Mouse (Mus musculus): ENCODE measurements at regions not wholly inside any gene's neighbourhood (a gene's known extent, or its start where the extent isn't known, plus 50 kb on each side); places are given as distances from the start of the nearest gene placed in this dataset.

DNA sequence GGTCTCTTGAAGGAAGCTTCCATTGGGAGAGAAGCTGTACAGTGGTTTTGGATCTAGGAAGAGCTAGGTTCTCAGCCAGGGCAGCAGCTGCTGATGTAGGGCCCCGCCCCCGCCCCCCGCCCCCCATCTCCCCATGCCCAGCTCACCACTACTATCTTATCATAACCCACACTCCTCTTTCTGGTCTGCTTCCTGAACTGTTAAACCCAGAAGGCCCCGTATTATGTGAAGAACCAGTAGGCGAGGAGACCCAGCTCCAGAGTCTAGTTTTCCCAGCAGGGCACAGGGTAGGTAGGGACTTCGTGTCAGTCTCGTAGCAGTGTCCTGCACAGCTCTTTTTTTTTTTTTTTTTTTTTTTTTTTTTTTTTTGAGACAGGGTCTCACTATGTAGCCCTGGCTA, 75.5 kb upstream of the Klf13 start:
- Histone ChIP-seq H3K27ac (no peak overlapping the region), H3K9ac (replicated peaks; ENCODE audit: low read length) (no peak overlapping the region)
- no peak for ATAC-seq

GRCm38 (mm10) chr7:64013023-64013547, 74.4 kb upstream of the Klf13 start:
- no peak overlapping the region for H3K4me3 ChIP-seq (ENCODE audit: low read length)
- 83% methylated on average over 5 of the region's 5 CpGs for WGBS
- H3K27me3 ChIP-seq (ENCODE audit: insufficient read depth, low read length): no peaks in the 10 kb centered on the region
- no peak overlapping the region for H3K4me2 ChIP-seq (ENCODE audit: low read depth, low read length)
- H3K9me3 ChIP-seq (ENCODE audit: low read length): no peaks in the 10 kb centered on the region
- no peak overlapping the region for H3K9ac ChIP-seq (replicated peaks; ENCODE audit: low read length)
- H3K27ac ChIP-seq: no peak overlapping the region
- no peak for ATAC-seq
- TF ChIP-seq CTCF (IDR thresholded peaks at IDR 0.05; ENCODE audit: low read depth): no peak
- no peak for DNase-seq (ENCODE audit: low spot score)
- H3K36me3 ChIP-seq (ENCODE audit: insufficient read depth, low read length): no peaks in the 10 kb centered on the region
- no peaks in the 10 kb centered on the region for H3K4me1 ChIP-seq (ENCODE audit: insufficient read depth, low read length)

More for the DNA sequence above, 75.5 kb upstream of the Klf13 start:
- no peak overlapping the region for H3K4me2 ChIP-seq (ENCODE audit: low read depth, low read length)
- no peak for DNase-seq (ENCODE audit: low spot score)
- H3K4me3 ChIP-seq (ENCODE audit: low read length): no peak overlapping the region
- H3K36me3 ChIP-seq (ENCODE audit: insufficient read depth, low read length): no peaks in the 10 kb centered on the region
- TF ChIP-seq CTCF (IDR thresholded peaks at IDR 0.05; ENCODE audit: low read depth): no peak
- 85% methylated on average over 7 of the region's 7 CpGs for WGBS
- no peaks in the 10 kb centered on the region for H3K4me1 ChIP-seq (ENCODE audit: insufficient read depth, low read length)
- H3K27me3 ChIP-seq (ENCODE audit: insufficient read depth, low read length): no peaks in the 10 kb centered on the region
- no peaks in the 10 kb centered on the region for H3K9me3 ChIP-seq (ENCODE audit: low read length)

DNA sequence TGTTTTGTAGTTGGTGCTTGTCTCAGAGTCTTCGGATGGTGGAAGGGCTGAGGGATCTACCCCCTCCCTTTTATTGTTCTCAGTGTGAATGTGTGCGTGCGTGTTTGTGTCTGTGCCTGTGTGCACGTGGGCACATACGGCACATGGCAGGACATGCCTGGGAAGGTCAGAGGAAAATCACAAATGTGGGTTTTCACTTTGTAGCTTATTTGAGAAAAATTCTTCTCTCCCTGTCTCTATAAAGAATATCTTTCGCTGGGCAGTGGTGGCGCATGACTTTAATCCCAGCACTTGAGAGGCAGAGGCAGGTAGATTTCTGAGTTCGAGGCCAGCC, 73.5 kb upstream of the Klf13 start:
- Histone ChIP-seq H3K4me2 (ENCODE audit: low read depth, low read length) (no peak overlapping the region), H3K27me3 (ENCODE audit: insufficient read depth, low read length) (no peaks in the 10 kb centered on the region), H3K4me1 (ENCODE audit: insufficient read depth, low read length) (no peaks in the 10 kb centered on the region), H3K9me3 (ENCODE audit: low read length) (no peaks in the 10 kb centered on the region), H3K9ac (replicated peaks; ENCODE audit: low read length) (no peak overlapping the region), H3K4me3 (ENCODE audit: low read length) (no peak overlapping the region), H3K36me3 (ENCODE audit: insufficient read depth, low read length) (no peaks in the 10 kb centered on the region), H3K27ac (no peak overlapping the region)
- ATAC-seq: no peak
- DNase-seq (ENCODE audit: low spot score): no peak
- no peak for TF ChIP-seq CTCF (IDR thresholded peaks at IDR 0.05; ENCODE audit: low read depth)
- 80% methylated on average over 7 of the region's 8 CpGs for WGBS

DNA sequence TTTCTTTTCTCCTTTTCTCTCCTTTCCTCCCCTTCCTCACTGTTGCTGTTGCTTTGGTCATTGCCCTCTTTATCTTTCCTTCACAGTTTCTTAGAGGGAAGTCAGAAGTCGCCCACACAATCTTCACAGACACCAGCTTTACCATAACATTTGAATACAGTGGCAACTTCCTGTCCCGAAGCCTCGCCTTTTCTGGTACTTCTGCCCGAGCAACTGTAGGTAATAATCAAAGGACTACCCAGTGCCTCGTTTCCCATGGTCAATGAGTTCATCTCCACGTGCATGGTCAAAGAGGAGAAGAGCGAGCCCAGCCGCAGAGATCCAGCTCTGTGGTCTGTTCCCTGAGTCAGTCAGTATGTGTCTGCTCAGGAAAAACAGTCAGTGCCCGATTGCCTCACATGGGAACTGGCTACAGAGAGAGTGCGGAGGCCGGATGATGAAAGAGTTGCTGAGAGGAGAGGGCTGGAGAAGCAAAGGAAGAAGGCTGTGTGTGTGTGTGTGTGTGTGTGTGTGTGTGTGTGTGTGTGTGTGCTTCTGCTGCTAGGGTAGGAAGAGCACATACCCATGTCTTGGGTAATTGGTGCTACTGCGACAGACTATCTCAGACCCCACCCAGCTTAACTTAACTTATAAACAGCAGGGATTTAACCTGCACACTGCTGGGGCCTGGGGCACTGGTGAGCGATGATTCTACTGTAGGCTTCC, 73.0 kb upstream of the Klf13 start:
- Histone ChIP-seq H3K9me3 (ENCODE audit: low read length) (no peaks in the 10 kb centered on the region), H3K4me3 (ENCODE audit: low read length) (no peak overlapping the region), H3K27ac (no peak overlapping the region), H3K36me3 (ENCODE audit: insufficient read depth, low read length) (no peaks in the 10 kb centered on the region), H3K9ac (replicated peaks; ENCODE audit: low read length) (no peak overlapping the region), H3K4me2 (ENCODE audit: low read depth, low read length) (no peak overlapping the region), H3K27me3 (ENCODE audit: insufficient read depth, low read length) (no peaks in the 10 kb centered on the region), H3K4me1 (ENCODE audit: insufficient read depth, low read length) (no peaks in the 10 kb centered on the region)
- no peak for ATAC-seq
- DNase-seq (ENCODE audit: low spot score): no peak
- TF ChIP-seq CTCF (IDR thresholded peaks at IDR 0.05; ENCODE audit: low read depth): no peak
- 79% methylated on average over 13 of the region's 13 CpGs for WGBS

GRCm38 (mm10) chr7:64010640-64011039, 71.9 kb upstream of the Klf13 start:
- ATAC-seq: no peak
- no peak for TF ChIP-seq CTCF (IDR thresholded peaks at IDR 0.05; ENCODE audit: low read depth)
- H3K36me3 ChIP-seq (ENCODE audit: insufficient read depth, low read length): no peaks in the 10 kb centered on the region
- 68% methylated on average over 3 of the region's 3 CpGs for WGBS
- no peak for DNase-seq (ENCODE audit: low spot score)
- no peak overlapping the region for H3K9ac ChIP-seq (replicated peaks; ENCODE audit: low read length)
- H3K27ac ChIP-seq: no peak overlapping the region
- H3K9me3 ChIP-seq (ENCODE audit: low read length): no peaks in the 10 kb centered on the region
- no peak overlapping the region for H3K4me2 ChIP-seq (ENCODE audit: low read depth, low read length)
- H3K4me3 ChIP-seq (ENCODE audit: low read length): no peak overlapping the region
- H3K27me3 ChIP-seq (ENCODE audit: insufficient read depth, low read length): no peaks in the 10 kb centered on the region
- no peaks in the 10 kb centered on the region for H3K4me1 ChIP-seq (ENCODE audit: insufficient read depth, low read length)

DNA sequence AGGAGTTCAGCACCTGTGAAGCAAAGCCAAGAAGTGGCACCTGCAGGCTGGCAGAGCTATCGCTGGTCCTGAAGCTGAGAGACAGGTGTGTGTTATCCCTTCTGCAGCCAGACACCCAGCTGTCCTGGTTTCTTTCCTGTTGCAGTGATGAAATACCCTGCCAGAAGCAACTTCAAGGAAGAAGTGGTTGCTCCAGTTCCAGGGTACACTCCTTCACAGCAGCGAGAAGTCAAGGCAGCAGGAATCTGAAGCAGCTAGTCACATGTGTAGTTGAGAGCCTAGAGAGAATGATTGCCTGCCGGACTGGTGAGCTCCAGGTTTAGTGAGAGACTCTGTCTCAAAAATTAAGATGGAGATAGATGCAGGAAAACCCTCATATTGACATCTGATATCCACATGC, 69.1 kb upstream of the Klf13 start:
- DNase-seq (ENCODE audit: low spot score) (no peak), ATAC-seq (no peak)
- 86% methylated on average over 3 of the region's 3 CpGs for WGBS
- Histone ChIP-seq H3K4me1 (ENCODE audit: insufficient read depth, low read length) (no peaks in the 10 kb centered on the region), H3K9me3 (ENCODE audit: low read length) (no peaks in the 10 kb centered on the region), H3K4me3 (ENCODE audit: low read length) (no peak overlapping the region), H3K9ac (replicated peaks; ENCODE audit: low read length) (no peak overlapping the region), H3K27ac (no peak overlapping the region), H3K27me3 (ENCODE audit: insufficient read depth, low read length) (no peaks in the 10 kb centered on the region), H3K36me3 (ENCODE audit: insufficient read depth, low read length) (no peaks in the 10 kb centered on the region), H3K4me2 (ENCODE audit: low read depth, low read length) (no peak overlapping the region)
- no peak for TF ChIP-seq CTCF (IDR thresholded peaks at IDR 0.05; ENCODE audit: low read depth)

DNA sequence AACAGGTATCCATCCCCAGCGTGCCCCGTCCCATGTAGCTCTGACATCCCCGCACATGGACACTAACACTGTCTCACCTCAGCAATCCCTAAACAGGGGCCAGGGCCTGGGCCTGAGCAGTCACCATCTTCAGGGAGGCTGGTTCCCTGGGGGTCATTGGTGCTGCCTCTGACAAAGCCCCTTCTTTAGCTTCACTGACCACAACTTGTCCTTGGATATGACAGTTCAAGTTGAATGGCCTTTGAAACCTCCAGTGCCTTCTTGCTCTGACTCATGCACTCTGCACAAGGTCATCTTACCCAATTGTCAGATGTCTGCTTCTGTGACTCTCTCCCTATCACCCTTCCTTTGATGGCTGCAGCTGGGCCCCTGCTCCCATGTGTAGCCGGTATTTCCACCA, 68.2 kb upstream of the Klf13 start:
- Histone ChIP-seq H3K4me1 (ENCODE audit: insufficient read depth, low read length) (no peaks in the 10 kb centered on the region), H3K9ac (replicated peaks; ENCODE audit: low read length) (no peak overlapping the region), H3K36me3 (ENCODE audit: insufficient read depth, low read length) (no peaks in the 10 kb centered on the region), H3K4me2 (ENCODE audit: low read depth, low read length) (no peak overlapping the region), H3K4me3 (ENCODE audit: low read length) (no peak overlapping the region), H3K9me3 (ENCODE audit: low read length) (no peaks in the 10 kb centered on the region), H3K27ac (no peak overlapping the region), H3K27me3 (ENCODE audit: insufficient read depth, low read length) (no peaks in the 10 kb centered on the region)
- DNase-seq (ENCODE audit: low spot score) (no peak), ATAC-seq (no peak)
- 94% methylated on average over 4 of the region's 4 CpGs for WGBS
- TF ChIP-seq CTCF (IDR thresholded peaks at IDR 0.05; ENCODE audit: low read depth): no peak

All from hindbrain, postnatal 0 days (tissue).